26 mouse cellular contexts compared by ENCODE assay signal in genomic region chr14:76097244-76097643, GRCm38 (mm10). TPM values are rescaled to one million over a fixed set of nuclear protein-coding genes. Genes with fewer than 3 reads are reported as not detected.
DNase-seq lines count a peak whose midpoint lies in the region; ATAC-seq lines count a peak whose summit lies in the region.
"Had no signal": no experiment of that assay in that cellular context is flagged by ENCODE, and none has a peak within 500 bp of the region (broad histone marks: within the 10 kb centered on the region; RNA-seq: fewer than 3 reads in every experiment).

No protein-coding gene starts in this region.

- peak overlapping the region; percentile 67 for H3K27ac ChIP-seq in macrophage
- H3K27ac ChIP-seq: embryonic facial prominence, embryonic 13.5 days; embryonic facial prominence, embryonic 15.5 days; forebrain, embryonic 10.5 days; forebrain, embryonic 12.5 days had no signal

- H3K36me3 ChIP-seq in macrophage (ENCODE audit: inconsistent target), result peaks cover 45% of the 10 kb centered on the region

- WGBS in macrophage (ENCODE audit: missing documents), result 7% methylated on average over 7 of the region's 7 CpGs

- ATAC-seq in megakaryocyte progenitor cell, adult 5-6 weeks (replicated peaks; ENCODE audit: poor library complexity), result peak; percentile 69
- ATAC-seq: activated CD4-positive, CD25-positive, alpha-beta regulatory T cell, adult 4 months; CD4-positive, CD25-positive, alpha-beta regulatory T cell, adult 4 months; forebrain, embryonic 14.5 days; forebrain, embryonic 16.5 days; Patski had no signal

- DNase-seq in heart, adult 11 months, result peak; percentile 82
- no peak for DNase-seq in heart, adult 9 months (ENCODE audit: low spot score in 2 of 2)
- no peak for DNase-seq in cerebellum, postnatal 10 days
- no peak for DNase-seq in kidney, postnatal 10 days
- DNase-seq: adrenal gland, adult 8-10 months; adrenal gland, postnatal 14 days; adrenal gland, postnatal 36 days; B cell, adult 2 months; cerebellum, adult 11 months; cerebellum, adult 18-20 months; cerebellum, adult 8-10 months; cerebellum, postnatal 14 days; cerebellum, postnatal 36 days; embryo, embryonic 11 days had no signal

- H3K4me3 ChIP-seq in macrophage (ENCODE audit: inconsistent target), result no peak overlapping the region
- H3K4me3 ChIP-seq: embryonic facial prominence, embryonic 13.5 days; embryonic facial prominence, embryonic 15.5 days; erythroblast, embryonic 14.5 days; forebrain, embryonic 10.5 days; forebrain, embryonic 12.5 days had no signal

- H3K79me2 ChIP-seq in macrophage (ENCODE audit: inconsistent target), result no peaks in the 10 kb centered on the region

RNA-seq across cellular contexts. Expression of gene Gpalpp1, which starts 13.3 kb away (rescaled TPM):
- total RNA-seq in macrophage (2018; cell fraction: chromatin; rRNA removed), result 10 to 100 TPM; 10.8 to 36.1 (median 19.3) TPM
- total RNA-seq in macrophage (2018; cell fraction: cytosol; rRNA removed), result 10 to 100 TPM; 20.0 to 32.9 (median 24.9) TPM
- total RNA-seq in macrophage (2018; cell fraction: nucleus; rRNA removed), result 10 to 100 TPM; 13.7 to 42.3 (median 21.5) TPM
- polyA plus RNA-seq in macrophage (2018), result 20.1 to 30.2 TPM (median 26.0 TPM) in 3 replicates
- 18.4 and 21.6 TPM in 2 replicates for total RNA-seq in megakaryocyte progenitor cell, adult 5-6 weeks (2015)
- total RNA-seq in megakaryocyte progenitor cell, adult 5-6 weeks (2017), result 36.7 and 37.2 TPM in 2 replicates

RNA-seq across cellular contexts. Expression of gene Nufip1, which starts 13.4 kb away (rescaled TPM):
- 10 to 100 TPM in 14 of 26 experiments, 1 to 10 TPM in 12; 5.1 to 16.7 (median 10.5) TPM for total RNA-seq in macrophage (2018; cell fraction: chromatin; rRNA removed)
- total RNA-seq in macrophage (2018; cell fraction: cytosol; rRNA removed), result 1 to 10 TPM; 4.8 to 9.1 (median 7.1) TPM
- total RNA-seq in macrophage (2018; cell fraction: nucleus; rRNA removed), result 10 to 100 TPM in 8 of 26 experiments, 1 to 10 TPM in 18; 5.0 to 17.9 (median 7.0) TPM
- polyA plus RNA-seq in macrophage (2018), result 6.6 to 10.7 TPM (median 10.0 TPM) in 3 replicates
- 23.1 and 25.2 TPM in 2 replicates for total RNA-seq in megakaryocyte progenitor cell, adult 5-6 weeks (2015)
- total RNA-seq in megakaryocyte progenitor cell, adult 5-6 weeks (2017), result 23.5 and 28.7 TPM in 2 replicates
